Mouse (Mus musculus): ENCODE data around the gene Mall.

DNA sequence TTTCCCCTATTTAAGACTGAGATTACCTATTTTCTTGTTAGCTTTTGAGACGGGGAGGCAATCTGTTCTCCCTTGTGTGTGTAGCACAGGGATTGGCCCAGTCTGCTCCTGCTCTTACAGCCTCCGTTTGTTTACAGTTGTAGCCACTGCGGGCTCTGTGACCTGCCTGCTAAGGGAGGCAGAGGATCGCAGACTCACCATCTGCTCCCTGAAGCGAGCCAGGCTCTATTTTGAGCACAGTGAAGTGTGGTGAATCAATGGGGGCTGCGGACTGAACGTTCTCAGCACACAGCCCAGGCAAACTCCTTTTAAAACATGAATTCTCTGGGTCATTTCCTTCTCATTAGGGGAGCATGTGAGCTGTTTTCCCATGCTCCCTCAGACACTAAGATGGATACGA is 27.4 kb upstream of the Mall start:
- TF ChIP-seq GATA1 (IDR thresholded peaks at IDR 0.05; ENCODE audit: borderline replicate concordance, low read length) (no peak), FLI1 (IDR thresholded peaks at IDR 0.05; ENCODE audit: low read length) (no peak)
